Mouse (Mus musculus) midbrain, embryonic 14.5 days (tissue): ENCODE data around the gene Heatr1. TPM values are rescaled to one million over a fixed set of nuclear protein-coding genes. Genes with fewer than 3 reads are reported as not detected.

ENCODE experiments used
- ATAC-seq: fragments of 200-750 bp; cut with Nextera tagmentation; 2 replicates; pipeline ENCODE4 v1.8.0; 2017; ENCODE audit warnings: moderate number of reproducible peaks, moderate library complexity; ENCODE audit not compliant: low FRiP score, low TSS enrichment
- DNase-seq: peaks from one replicate; pipeline ENCODE4 v3.0.0-alpha.2; 2015
- H3K27ac ChIP-seq: fragments of 300-500 bp; sonication (generic); replicated peaks from 2 replicates; pipeline ENCODE4 v1.5.1; 2014; ENCODE audit warnings: mild to moderate bottlenecking, low read depth, low read length, moderate library complexity
- H3K27me3 ChIP-seq: fragments of 300-500 bp; sonication (generic); 2 replicates; pipeline ENCODE4 v1.6.1; 2014; ENCODE audit warnings: low read length, control low read depth, mixed read lengths; ENCODE audit not compliant: control insufficient read depth, insufficient read depth
- H3K36me3 ChIP-seq: fragments of 300-500 bp; sonication (generic); 2 replicates; pipeline ENCODE4 v1.6.1; 2014; ENCODE audit warnings: low read length, control low read depth; ENCODE audit not compliant: control insufficient read depth, insufficient read depth
- H3K4me1 ChIP-seq: fragments of 300-500 bp; sonication (generic); 2 replicates; pipeline ENCODE4 v1.6.1; 2014; ENCODE audit warnings: mild to moderate bottlenecking, antibody characterized with exemption, low read length, control low read depth; ENCODE audit not compliant: control insufficient read depth, insufficient read depth
- H3K4me2 ChIP-seq: fragments of 300-500 bp; sonication (generic); 2 replicates; pipeline ENCODE4 v1.6.1; 2014; ENCODE audit warnings: mild to moderate bottlenecking, low read length, moderate library complexity
- H3K4me3 ChIP-seq: fragments of 300-500 bp; sonication (generic); replicated peaks from 2 replicates; pipeline ENCODE4 v1.5.1; 2014; ENCODE audit warnings: low read depth, low read length
- H3K9ac ChIP-seq: fragments of 300-500 bp; sonication (generic); replicated peaks from 2 replicates; pipeline ENCODE4 v1.6.1; 2014; ENCODE audit warnings: mild to moderate bottlenecking, low read length, moderate library complexity
- H3K9me3 ChIP-seq: fragments of 300-500 bp; sonication (generic); 2 replicates; pipeline ENCODE4 v1.6.1; 2016; ENCODE audit warnings: low read length, control low read depth, mixed read lengths; ENCODE audit not compliant: control insufficient read depth
- WGBS: fragments of 180-500 bp; shearing (Covaris S2); extraction: QIAGEN DNeasy Blood & Tissue Kit; methylation state at CpG from one replicate; pipeline ENCODE4 v1.1.7; 2014; 5-methylcytosine and 5-hydroxymethylcytosine counted together
- polyA plus RNA-seq: library from polyadenylated mRNA; unstranded; fragments of >200 nt; fragmentation: Nextera tagmentation; extraction: Ambion mirVana; gene quantifications from 2 replicates; pipeline ENCODE4 v1.2.1, GENCODE M21; 2014

Heatr1 gene
- polyA plus RNA-seq, 1 experiment from 2014 or later = 21.1 TPM

DNA sequence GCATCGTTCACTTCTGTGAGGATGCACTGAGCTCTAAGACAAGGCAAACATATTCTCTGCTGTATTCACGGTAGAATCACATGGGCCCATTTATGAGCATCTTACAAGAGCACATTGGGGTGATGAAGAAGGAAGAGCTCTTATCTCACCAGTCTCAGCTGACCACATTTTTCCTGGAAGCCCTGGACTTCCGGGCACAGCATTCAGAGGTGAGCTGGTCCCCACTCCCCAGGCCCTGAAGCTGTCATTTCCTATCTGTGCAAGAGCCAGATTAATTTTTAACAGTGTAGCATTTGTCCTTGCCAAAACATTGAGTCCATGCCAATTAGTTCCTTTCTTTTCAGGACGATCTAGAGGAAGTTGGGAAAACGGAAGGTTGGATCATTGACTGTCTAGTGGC is 39.0 kb downstream of the Heatr1 start:
- Histone ChIP-seq H3K9ac (no peak overlapping the region), H3K4me3 (no peak overlapping the region), H3K4me1 (no peaks in the 10 kb centered on the region), H3K27me3 (no peaks in the 10 kb centered on the region), H3K9me3 (no peaks in the 10 kb centered on the region), H3K36me3 (peaks cover 95% of the 10 kb centered on the region), H3K4me2 (no peak overlapping the region), H3K27ac (no peak overlapping the region)
- DNase-seq = no peak
- no peak for ATAC-seq
- 92% methylated on average over 5 of the region's 5 CpGs for WGBS

GRCm38 (mm10) chr13:12439586-12439985 is 44.8 kb downstream of the Heatr1 start:
- Histone ChIP-seq H3K9ac (no peak overlapping the region), H3K27me3 (no peaks in the 10 kb centered on the region), H3K27ac (no peak overlapping the region), H3K4me3 (no peak overlapping the region), H3K4me2 (no peak overlapping the region), H3K9me3 (no peaks in the 10 kb centered on the region), H3K4me1 (no peaks in the 10 kb centered on the region), H3K36me3 (peaks cover 63% of the 10 kb centered on the region)
- WGBS = 84% methylated on average over 3 of the region's 3 CpGs
- DNase-seq = no peak
- no peak for ATAC-seq

DNA sequence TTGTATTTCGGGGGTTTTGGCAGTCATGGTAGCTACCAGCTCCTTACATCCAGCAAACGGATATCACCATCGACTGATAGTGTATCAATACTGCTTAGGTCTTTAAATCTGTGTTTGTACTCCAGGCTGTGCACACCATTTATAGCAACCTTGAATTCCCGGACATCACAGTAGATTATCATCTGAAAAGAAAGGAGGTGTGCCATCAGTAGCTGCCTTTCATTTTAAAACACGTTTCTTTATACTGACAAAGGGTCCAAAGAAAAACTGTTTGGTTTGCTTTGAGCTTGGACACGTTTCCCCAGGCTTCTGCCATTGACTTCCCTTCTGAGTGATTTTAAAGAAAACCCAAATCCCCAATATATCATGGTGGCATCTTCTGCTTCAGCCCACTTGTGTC is 46.0 kb downstream of the Heatr1 start:
- no peak overlapping the region for H3K4me3 ChIP-seq
- 87% methylated on average over 6 of the region's 6 CpGs for WGBS
- H3K9ac ChIP-seq = no peak overlapping the region
- H3K27me3 ChIP-seq = no peaks in the 10 kb centered on the region
- no peak overlapping the region for H3K4me2 ChIP-seq
- H3K27ac ChIP-seq = no peak overlapping the region
- ATAC-seq = no peak
- peaks cover 55% of the 10 kb centered on the region for H3K36me3 ChIP-seq
- H3K4me1 ChIP-seq = no peaks in the 10 kb centered on the region
- H3K9me3 ChIP-seq = no peaks in the 10 kb centered on the region
- DNase-seq = no peak

DNA sequence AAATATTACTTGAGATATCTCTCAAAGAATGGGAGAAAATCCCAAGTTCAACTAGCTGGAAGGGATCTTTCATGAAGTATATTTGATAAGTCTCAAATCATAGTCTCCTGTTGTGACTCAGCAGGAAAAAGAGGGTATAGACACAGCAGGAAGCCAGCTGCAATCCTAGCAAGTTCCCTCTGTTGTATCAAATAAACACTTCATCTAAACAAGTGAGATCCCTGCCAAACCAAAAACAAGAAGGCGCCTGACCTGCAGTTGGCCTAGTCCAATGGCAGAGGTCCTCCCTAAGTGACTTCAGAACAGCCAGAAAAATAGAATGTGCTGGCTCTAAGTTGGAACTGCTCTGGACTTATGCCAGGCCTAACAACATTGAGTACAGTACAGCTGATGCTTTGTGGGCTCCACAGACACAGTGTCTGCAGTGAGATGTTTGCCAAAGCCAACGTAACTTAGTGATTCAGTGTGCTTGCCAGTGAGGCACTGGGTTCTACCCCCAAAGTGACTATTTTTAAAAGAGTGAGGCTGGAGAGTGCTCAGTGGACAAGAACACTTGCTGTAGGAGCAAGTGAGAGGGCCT is 47.3 kb downstream of the Heatr1 start:
- peak; percentile 16 for DNase-seq
- Histone ChIP-seq H3K9me3 (no peaks in the 10 kb centered on the region), H3K4me2 (no peak overlapping the region), H3K9ac (no peak overlapping the region), H3K4me1 (no peaks in the 10 kb centered on the region), H3K4me3 (no peak overlapping the region), H3K36me3 (peaks cover 49% of the 10 kb centered on the region), H3K27ac (no peak overlapping the region), H3K27me3 (no peaks in the 10 kb centered on the region)
- 88% methylated on average over 2 of the region's 2 CpGs for WGBS
- ATAC-seq = no peak

DNA sequence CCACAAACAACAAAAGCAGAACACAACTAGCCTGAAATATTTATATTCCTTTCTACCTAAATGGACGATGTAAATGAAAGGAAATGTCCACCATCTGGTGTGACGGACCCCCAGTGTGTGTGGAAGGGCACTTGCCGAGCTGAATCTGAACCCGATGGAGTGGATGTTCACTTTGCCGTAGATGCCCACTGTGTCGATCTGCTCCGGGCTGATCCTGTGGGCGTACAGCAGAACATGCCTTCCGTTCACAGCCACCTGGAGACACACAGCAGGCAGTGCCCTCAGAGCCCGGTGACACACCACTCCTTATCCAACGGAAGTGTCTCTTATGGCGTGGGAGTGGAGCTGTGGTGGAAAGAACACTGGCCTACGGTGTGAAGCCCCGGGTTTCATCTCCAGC is 58.3 kb downstream of the Heatr1 start:
- ATAC-seq = no peak
- Histone ChIP-seq H3K27me3 (no peaks in the 10 kb centered on the region), H3K9ac (no peak overlapping the region), H3K36me3 (peaks cover 17% of the 10 kb centered on the region), H3K4me2 (no peak overlapping the region), H3K9me3 (no peaks in the 10 kb centered on the region), H3K4me1 (no peaks in the 10 kb centered on the region), H3K27ac (no peak overlapping the region), H3K4me3 (no peak overlapping the region)
- DNase-seq = no peak
- 90% methylated on average over 14 of the region's 14 CpGs for WGBS

DNA sequence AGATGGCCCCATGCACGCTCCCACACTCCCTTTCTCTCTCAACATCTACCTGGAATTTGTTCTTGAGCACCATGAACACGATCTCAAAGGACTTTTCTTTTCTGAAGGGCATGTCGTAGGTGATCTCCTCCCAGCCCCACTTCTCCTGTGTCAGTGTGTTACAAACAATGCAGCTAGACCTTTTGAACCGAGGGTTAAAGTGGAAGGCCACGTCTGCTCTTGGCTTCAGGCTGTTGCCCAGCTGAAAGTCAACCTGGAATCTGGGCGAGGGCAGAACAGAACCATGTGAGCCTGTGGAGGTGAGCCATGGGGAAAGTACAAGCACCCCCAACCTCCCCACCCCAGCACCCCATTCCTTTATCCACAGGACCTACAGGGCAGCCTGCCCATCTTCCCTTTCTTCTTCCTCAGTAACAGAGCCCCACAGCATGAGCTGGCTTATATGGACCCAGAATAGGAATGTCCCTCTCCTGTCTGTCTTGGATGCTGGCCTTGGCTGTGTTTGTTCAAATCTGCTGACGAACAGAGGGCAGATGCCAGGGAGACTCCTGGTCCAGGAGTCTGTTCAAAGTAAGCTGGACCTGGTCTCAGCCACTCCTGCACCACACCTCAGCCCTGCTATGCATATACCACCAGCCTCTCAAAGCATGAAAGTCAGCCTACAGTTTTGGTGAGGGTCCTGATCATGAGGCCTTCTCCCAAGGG is 60.0 kb downstream of the Heatr1 start:
- H3K27ac ChIP-seq = no peak overlapping the region
- ATAC-seq (no peak), DNase-seq (no peak)
- no peak overlapping the region for H3K4me2 ChIP-seq
- no peaks in the 10 kb centered on the region for H3K9me3 ChIP-seq
- H3K4me1 ChIP-seq = no peaks in the 10 kb centered on the region
- no peak overlapping the region for H3K4me3 ChIP-seq
- H3K9ac ChIP-seq = no peak overlapping the region
- peaks cover 17% of the 10 kb centered on the region for H3K36me3 ChIP-seq
- WGBS = 81% methylated on average over 7 of the region's 7 CpGs
- H3K27me3 ChIP-seq = no peaks in the 10 kb centered on the region

DNA sequence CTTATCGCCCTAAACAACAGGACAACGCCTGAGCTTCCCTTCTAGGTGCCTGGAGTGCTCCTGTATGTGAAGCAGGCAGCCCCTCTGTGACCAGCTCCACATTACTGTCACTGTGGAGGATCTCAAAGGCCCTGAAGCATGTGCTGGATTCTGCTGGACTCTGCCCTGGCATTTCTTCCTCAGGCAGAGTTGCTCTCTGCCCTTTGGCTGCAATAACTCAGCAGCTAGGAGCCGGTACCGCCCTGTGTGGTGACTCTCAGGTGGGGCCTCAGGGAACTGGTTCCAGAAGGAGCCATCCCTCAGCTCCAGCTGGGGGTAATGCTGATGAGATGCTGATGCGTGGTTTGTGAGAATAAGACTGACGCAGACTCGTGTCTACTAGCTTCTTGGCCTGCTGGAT is 61.9 kb downstream of the Heatr1 start:
- no peak overlapping the region for H3K4me2 ChIP-seq
- no peaks in the 10 kb centered on the region for H3K4me1 ChIP-seq
- H3K27ac ChIP-seq = no peak overlapping the region
- H3K27me3 ChIP-seq = no peaks in the 10 kb centered on the region
- H3K9ac ChIP-seq = no peak overlapping the region
- H3K9me3 ChIP-seq = no peaks in the 10 kb centered on the region
- no peak for DNase-seq
- no peak overlapping the region for H3K4me3 ChIP-seq
- peaks cover 17% of the 10 kb centered on the region for H3K36me3 ChIP-seq
- WGBS = 83% methylated on average over 7 of the region's 7 CpGs
- no peak for ATAC-seq

DNA sequence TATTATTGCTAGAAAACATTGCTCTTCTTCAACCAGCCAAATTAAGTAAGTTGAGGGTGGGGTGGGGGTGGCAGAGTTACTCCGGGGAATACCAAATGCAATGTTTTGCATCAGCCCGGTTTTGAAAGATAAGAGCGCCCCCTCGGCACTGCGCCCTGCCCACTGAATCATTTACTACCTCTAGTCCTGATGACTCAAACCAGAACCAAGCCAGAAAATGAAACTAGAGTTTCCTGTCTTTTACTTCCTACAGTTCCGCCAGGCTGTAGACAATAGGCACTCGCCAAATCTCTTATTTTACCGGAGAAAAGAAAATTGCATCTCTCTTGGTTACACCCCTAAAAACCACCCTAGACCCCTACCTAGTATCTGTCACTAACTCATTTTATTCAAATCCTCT is 65.6 kb downstream of the Heatr1 start:
- WGBS = 11% methylated on average over 8 of the region's 8 CpGs
- H3K27ac ChIP-seq = peak overlapping the region; percentile 68
- DNase-seq (peak; percentile 55), ATAC-seq (no peak)
- H3K4me2 ChIP-seq = peak overlapping the region; percentile 81
- H3K9me3 ChIP-seq = no peaks in the 10 kb centered on the region
- no peaks in the 10 kb centered on the region; the same call in 1 of the 2 replicates for H3K36me3 ChIP-seq
- H3K4me1 ChIP-seq = peaks cover 4% of the 10 kb centered on the region; the same call in 1 of the 2 replicates
- no peaks in the 10 kb centered on the region for H3K27me3 ChIP-seq
- H3K4me3 ChIP-seq = peak overlapping the region; percentile 77
- H3K9ac ChIP-seq = peak overlapping the region; percentile 82
